Mouse (Mus musculus) embryonic facial prominence, embryonic 12.5 days (tissue): ENCODE results near the gene Creg1. TPM values are rescaled to one million over a fixed set of nuclear protein-coding genes. Genes with fewer than 3 reads are reported as not detected.

Source experiments
- ATAC-seq: fragments of 200-750 bp; cut with Nextera tagmentation; 2 replicates; pipeline ENCODE4 v1.8.0; 2017; ENCODE audit not compliant: insufficient number of reproducible peaks, insufficient read depth, low FRiP score, low TSS enrichment
- H3K27ac ChIP-seq: fragments of 300-500 bp; sonication (generic); 2 replicates; pipeline ENCODE4 v1.5.1; 2016; ENCODE audit warnings: mild to moderate bottlenecking
- H3K27me3 ChIP-seq: fragments of 300-500 bp; sonication (generic); 2 replicates; pipeline ENCODE4 v1.6.1; 2016; ENCODE audit warnings: mild to moderate bottlenecking, moderate library complexity
- H3K36me3 ChIP-seq: fragments of 300-500 bp; sonication (generic); 2 replicates; pipeline ENCODE4 v1.6.1; 2016; ENCODE audit warnings: mild to moderate bottlenecking
- H3K4me1 ChIP-seq: fragments of 300-500 bp; sonication (generic); 2 replicates; pipeline ENCODE4 v1.6.1; 2016
- H3K4me2 ChIP-seq: fragments of 300-500 bp; sonication (generic); replicated peaks from 2 replicates; pipeline ENCODE4 v1.6.1; 2016; ENCODE audit warnings: mild to moderate bottlenecking, moderate library complexity
- H3K4me3 ChIP-seq: fragments of 300-500 bp; sonication (generic); 2 replicates; pipeline ENCODE4 v1.5.1; 2016; ENCODE audit warnings: mild to moderate bottlenecking
- H3K9ac ChIP-seq: fragments of 300-500 bp; sonication (generic); 2 replicates; pipeline ENCODE4 v1.6.1; 2016; ENCODE audit warnings: mild to moderate bottlenecking, moderate library complexity
- H3K9me3 ChIP-seq: fragments of 300-500 bp; sonication (generic); 2 replicates; pipeline ENCODE4 v1.6.1; 2016; ENCODE audit warnings: mild to moderate bottlenecking, moderate library complexity
- WGBS: fragments of 180-500 bp; shearing (Covaris S2); methylation state at CpG from one replicate; pipeline ENCODE4 v1.1.7; 2016; 5-methylcytosine and 5-hydroxymethylcytosine counted together
- polyA plus RNA-seq: library from polyadenylated mRNA; unstranded; fragments of >200 nt; fragmentation: Nextera tagmentation; extraction: Ambion mirVana; gene quantifications from 2 replicates; pipeline ENCODE4 v1.2.1, GENCODE M21; 2016

Gene Creg1
- polyA plus RNA-seq, 1 experiment from 2014 or later: 41.5 TPM

DNA sequence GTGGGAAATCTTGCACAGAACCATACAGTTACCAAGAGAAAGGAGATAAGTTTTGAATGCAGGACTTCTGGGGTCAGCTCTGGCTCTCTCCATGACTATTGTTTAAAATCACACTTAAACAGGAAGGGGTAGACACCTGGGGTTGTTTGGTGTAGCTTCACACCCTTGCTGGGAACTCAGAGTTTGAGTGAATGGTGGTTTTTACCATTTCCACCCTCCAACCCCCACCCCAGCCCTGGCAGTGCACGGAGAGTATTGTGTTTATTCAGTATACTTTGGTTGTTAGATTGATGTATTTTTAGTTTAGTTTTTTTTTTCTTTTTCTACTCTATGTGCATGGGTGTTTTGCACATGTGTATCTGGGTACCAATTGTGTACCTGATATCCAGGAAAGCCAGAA is 33.4 kb upstream of the Creg1 start:
- H3K27ac ChIP-seq: no peak overlapping the region
- no peaks in the 10 kb centered on the region for H3K4me1 ChIP-seq
- H3K27me3 ChIP-seq: no peaks in the 10 kb centered on the region
- H3K4me2 ChIP-seq: no peak overlapping the region
- no peak overlapping the region for H3K9ac ChIP-seq
- no peak overlapping the region for H3K4me3 ChIP-seq
- H3K36me3 ChIP-seq: no peaks in the 10 kb centered on the region
- no peak for ATAC-seq
- 47% methylated on average over 1 of the region's 1 CpGs for WGBS
- no peaks in the 10 kb centered on the region for H3K9me3 ChIP-seq

DNA sequence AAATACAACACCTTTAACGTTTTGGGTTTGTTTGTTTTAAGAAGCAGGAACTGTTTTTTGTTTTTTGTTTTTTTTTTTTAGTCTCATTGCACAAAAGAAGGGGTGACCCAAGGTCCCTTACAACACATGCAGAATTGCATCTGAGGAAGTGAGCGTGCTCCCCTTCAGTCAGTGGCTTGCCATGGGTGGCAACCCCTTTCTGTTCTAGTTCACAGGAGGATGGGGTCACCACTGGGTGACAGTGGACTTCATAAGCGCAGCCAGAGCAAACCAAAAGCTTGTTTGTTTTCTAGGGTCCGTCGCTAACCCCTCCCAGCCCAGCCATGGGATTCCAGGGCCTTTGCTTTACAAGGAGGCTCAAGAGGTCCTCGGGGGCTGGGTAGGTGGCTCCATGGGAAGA is 32.0 kb upstream of the Creg1 start:
- Histone ChIP-seq H3K9ac (no peak overlapping the region), H3K9me3 (no peaks in the 10 kb centered on the region), H3K27me3 (no peaks in the 10 kb centered on the region), H3K36me3 (no peaks in the 10 kb centered on the region), H3K27ac (no peak overlapping the region), H3K4me1 (no peaks in the 10 kb centered on the region), H3K4me3 (no peak overlapping the region), H3K4me2 (no peak overlapping the region)
- ATAC-seq: no peak
- 65% methylated on average over 6 of the region's 6 CpGs for WGBS

DNA sequence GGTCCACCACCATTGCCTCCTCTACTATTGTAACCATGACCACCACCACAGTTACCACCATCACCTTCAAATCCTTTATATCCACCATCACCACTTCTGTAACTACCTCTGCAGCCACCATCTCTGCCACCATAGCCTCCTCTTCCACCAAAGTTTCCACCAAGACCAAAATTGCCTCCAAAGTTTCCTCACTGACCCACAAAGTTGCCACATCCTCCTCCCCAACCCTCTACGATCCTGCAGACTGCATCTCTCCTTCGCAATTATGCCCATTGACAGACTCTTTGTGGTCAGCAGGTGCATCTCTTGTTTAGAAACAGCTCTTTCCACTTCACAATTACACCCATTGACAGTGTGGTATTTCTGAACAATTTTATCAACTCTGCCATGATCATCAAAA is 28.7 kb upstream of the Creg1 start:
- Histone ChIP-seq H3K4me2 (no peak overlapping the region), H3K4me3 (no peak overlapping the region), H3K36me3 (no peaks in the 10 kb centered on the region), H3K4me1 (no peaks in the 10 kb centered on the region), H3K9ac (no peak overlapping the region), H3K9me3 (no peaks in the 10 kb centered on the region), H3K27ac (no peak overlapping the region), H3K27me3 (no peaks in the 10 kb centered on the region)
- WGBS: 91% methylated on average over 2 of the region's 2 CpGs
- ATAC-seq: no peak

DNA sequence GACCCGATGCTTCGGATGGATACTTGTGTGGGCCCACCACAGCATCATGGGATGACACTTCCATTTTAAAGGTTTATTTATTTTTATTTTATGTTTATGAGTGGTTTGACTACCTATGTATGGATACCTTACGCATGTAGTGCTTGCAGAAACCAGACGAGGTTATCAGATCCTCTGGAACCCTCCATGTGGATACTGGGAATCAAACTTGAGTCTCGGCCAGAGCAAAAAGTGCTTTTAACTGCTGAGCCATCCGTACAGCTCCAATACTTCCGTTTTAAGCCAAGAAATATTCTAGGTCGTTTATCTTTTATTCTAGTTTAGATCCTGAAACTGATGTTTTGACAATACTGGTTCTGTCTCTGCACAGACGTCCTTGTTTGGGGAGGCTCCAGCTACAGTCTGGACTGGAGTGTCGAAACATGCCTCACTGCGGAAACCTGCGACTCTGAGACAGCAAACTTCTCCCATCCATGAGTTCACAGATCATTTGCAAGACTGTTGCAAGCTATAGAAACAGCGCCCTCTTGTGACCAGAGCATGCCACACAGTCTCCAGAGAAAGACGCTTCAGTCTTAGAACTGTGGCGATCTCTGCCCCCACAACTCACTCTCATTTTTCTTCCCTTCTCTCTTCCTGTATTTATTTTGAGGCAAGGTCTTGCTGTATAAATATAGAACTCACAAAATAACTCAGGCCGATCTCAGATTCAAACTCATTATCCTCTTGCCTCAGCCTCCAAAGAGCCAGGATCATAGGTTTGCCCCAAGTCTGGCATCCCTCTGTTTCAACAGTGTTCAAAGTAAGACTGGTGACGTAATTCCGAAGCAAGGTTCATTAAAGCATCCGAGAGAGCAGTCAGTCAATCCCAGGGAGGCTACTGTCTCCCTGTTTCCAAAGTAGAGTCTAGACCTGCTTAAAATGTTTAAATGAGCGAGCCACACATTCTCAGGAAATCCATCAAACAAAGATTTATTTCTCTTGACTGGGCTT is 27.4 kb upstream of the Creg1 start:
- no peak overlapping the region for H3K27ac ChIP-seq
- H3K9me3 ChIP-seq: no peaks in the 10 kb centered on the region
- H3K4me1 ChIP-seq: no peaks in the 10 kb centered on the region
- WGBS: 38% methylated on average over 20 of the region's 20 CpGs
- peak overlapping the region; percentile 22; the same call in 1 of the 2 replicates for H3K4me2 ChIP-seq
- H3K36me3 ChIP-seq: no peaks in the 10 kb centered on the region
- no peak overlapping the region for H3K9ac ChIP-seq
- peak; percentile 62; the same call in 1 of the 2 replicates for ATAC-seq
- no peak overlapping the region for H3K4me3 ChIP-seq
- H3K27me3 ChIP-seq: no peaks in the 10 kb centered on the region

DNA sequence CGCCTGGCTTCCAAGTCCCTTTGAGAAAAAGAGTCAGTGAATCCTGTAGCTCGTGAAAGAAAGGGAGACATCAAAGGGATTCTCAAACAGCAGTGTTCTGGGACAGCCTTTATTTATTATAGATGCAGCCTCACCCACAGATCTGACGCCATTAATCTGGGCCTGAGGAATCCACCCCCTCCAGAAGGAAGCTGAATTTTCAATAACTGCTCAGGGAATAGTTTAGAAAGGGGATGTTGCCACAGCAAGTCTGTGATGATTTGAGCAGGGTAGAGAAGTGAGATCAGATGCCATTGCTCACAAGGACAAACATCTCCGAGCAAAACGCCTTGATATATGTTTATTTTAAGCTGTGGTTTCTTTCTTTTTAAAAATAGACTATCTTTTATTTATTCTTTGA is 26.1 kb upstream of the Creg1 start:
- H3K9ac ChIP-seq: no peak overlapping the region
- H3K4me3 ChIP-seq: no peak overlapping the region
- no peaks in the 10 kb centered on the region for H3K36me3 ChIP-seq
- no peak for ATAC-seq
- WGBS: 46% methylated on average over 5 of the region's 5 CpGs
- no peak overlapping the region for H3K4me2 ChIP-seq
- H3K27ac ChIP-seq: no peak overlapping the region
- no peaks in the 10 kb centered on the region for H3K4me1 ChIP-seq
- H3K9me3 ChIP-seq: no peaks in the 10 kb centered on the region
- H3K27me3 ChIP-seq: no peaks in the 10 kb centered on the region

DNA sequence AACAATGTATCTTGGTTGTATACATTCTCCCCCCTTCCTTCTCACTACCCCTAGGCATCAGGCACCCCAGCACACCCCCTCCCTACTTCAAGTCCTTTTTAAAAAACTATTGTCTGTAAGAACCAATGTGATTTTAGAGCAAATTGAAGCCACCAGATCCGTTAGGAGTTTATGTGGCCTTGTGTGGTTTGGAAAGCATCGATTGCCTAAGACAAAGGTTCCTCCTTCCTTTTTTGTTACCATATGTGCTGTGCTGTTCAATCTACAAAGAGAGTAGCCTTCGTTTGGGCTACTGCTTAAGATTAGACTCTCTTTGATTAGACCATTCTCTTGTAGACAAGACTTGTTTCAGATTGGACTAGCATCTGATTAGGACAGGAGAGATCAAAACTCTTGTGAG is 25.7 kb upstream of the Creg1 start:
- 65% methylated on average over 3 of the region's 3 CpGs for WGBS
- no peak for ATAC-seq
- H3K4me1 ChIP-seq: no peaks in the 10 kb centered on the region

DNA sequence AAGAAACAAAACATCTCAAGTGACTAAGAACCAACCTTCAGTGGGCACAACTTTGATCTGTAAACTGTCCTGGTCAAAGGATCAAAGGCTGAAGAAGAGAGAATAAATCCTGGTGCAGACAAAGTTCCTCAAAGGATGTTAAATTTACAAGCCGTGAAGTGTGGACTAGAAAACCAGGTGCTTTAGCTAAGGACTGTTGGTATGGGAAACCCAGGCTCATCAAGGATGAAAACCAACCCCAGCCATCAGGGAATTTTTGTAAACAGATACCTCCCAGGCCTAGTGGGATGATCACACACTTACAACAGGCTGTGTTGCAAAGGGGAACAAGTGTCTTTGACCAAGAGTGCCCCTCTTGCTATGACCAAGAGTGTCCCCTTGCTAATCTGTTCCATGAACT is 24.6 kb upstream of the Creg1 start:
- H3K36me3 ChIP-seq: no peaks in the 10 kb centered on the region
- H3K9me3 ChIP-seq: no peaks in the 10 kb centered on the region
- no peak overlapping the region for H3K9ac ChIP-seq
- no peaks in the 10 kb centered on the region for H3K27me3 ChIP-seq
- no peaks in the 10 kb centered on the region for H3K4me1 ChIP-seq
- no peak overlapping the region for H3K4me2 ChIP-seq
- ATAC-seq: no peak
- 77% methylated on average over 1 of the region's 1 CpGs for WGBS
- no peak overlapping the region for H3K4me3 ChIP-seq
- no peak overlapping the region for H3K27ac ChIP-seq

More for the DNA sequence above, 25.7 kb upstream of the Creg1 start:
- no peak overlapping the region for H3K27ac ChIP-seq
- no peaks in the 10 kb centered on the region for H3K36me3 ChIP-seq
- no peak overlapping the region for H3K4me2 ChIP-seq
- no peaks in the 10 kb centered on the region for H3K9me3 ChIP-seq
- no peaks in the 10 kb centered on the region for H3K27me3 ChIP-seq
- H3K9ac ChIP-seq: no peak overlapping the region
- no peak overlapping the region for H3K4me3 ChIP-seq

DNA sequence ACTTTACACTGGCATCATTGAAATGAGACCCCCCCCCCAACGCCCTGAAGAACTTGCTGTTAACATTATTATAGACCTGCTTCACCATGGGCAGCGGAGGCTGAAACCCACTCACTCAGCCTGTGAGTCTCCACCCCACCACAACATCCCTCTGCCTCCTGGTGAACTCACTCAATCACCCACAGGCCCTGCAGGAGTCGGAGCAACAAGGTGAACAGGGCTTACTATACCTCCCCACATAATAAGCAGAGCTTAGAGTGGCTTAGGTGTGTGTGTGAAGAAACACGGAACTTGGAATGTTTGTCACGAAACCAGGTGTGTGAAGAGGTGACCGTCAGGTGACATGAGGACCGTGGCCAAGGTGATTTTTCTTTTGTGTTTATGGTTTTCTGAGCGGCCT is 21.6 kb upstream of the Creg1 start:
- H3K4me3 ChIP-seq: no peak overlapping the region
- H3K9me3 ChIP-seq: no peaks in the 10 kb centered on the region
- H3K27me3 ChIP-seq: no peaks in the 10 kb centered on the region
- H3K27ac ChIP-seq: no peak overlapping the region
- ATAC-seq: no peak
- no peaks in the 10 kb centered on the region for H3K4me1 ChIP-seq
- H3K4me2 ChIP-seq: no peak overlapping the region
- H3K9ac ChIP-seq: no peak overlapping the region
- no peaks in the 10 kb centered on the region for H3K36me3 ChIP-seq
- WGBS: 90% methylated on average over 8 of the region's 8 CpGs

DNA sequence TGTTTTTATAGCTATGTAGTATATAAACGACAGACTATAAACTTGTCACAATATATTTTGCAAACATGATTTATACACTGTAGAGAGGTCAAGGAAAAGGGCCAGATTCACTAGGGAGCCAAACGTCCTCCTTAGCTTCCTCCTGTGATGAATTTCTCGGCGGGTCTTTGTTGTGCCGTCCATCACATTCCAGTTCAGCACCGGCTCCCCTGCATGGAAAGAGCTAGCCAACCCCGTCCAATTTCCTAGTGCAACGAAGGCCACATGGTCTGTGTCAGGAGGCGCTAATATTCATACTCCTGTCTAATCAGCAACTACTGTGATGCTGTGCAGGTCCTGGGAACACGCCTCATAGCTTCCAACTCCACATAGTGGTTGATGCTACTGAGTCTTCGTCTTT is 15.5 kb upstream of the Creg1 start:
- no peak overlapping the region for H3K4me2 ChIP-seq
- H3K4me1 ChIP-seq: no peaks in the 10 kb centered on the region
- WGBS: 56% methylated on average over 11 of the region's 11 CpGs
- no peaks in the 10 kb centered on the region for H3K27me3 ChIP-seq
- ATAC-seq: no peak
- no peak overlapping the region for H3K9ac ChIP-seq
- H3K9me3 ChIP-seq: no peaks in the 10 kb centered on the region
- H3K36me3 ChIP-seq: no peaks in the 10 kb centered on the region
- H3K27ac ChIP-seq: no peak overlapping the region
- H3K4me3 ChIP-seq: no peak overlapping the region

DNA sequence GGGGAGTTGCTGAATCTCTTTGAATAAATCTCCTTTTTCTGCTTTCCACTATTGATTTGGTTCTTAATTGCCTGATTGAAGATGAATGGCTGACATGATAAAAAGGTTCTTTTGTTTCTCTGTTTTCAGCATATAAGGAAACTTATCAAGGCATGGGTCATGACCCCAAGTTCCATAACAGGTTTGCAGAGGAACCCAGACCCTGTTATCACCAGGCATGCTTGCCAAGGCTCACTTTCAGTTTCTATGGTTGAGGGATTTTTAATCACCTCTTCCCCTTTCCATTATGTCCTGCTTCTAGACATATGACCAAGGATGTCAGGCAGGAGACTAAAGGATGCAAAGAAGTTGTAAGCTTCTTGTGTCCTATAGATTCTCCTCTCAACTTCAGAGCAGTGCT is 12.4 kb upstream of the Creg1 start:
- Histone ChIP-seq H3K36me3 (no peaks in the 10 kb centered on the region), H3K4me1 (no peaks in the 10 kb centered on the region), H3K4me3 (no peak overlapping the region), H3K4me2 (no peak overlapping the region), H3K27ac (no peak overlapping the region), H3K27me3 (no peaks in the 10 kb centered on the region), H3K9ac (no peak overlapping the region), H3K9me3 (peaks cover 3% of the 10 kb centered on the region; the same call in 1 of the 2 replicates)
- ATAC-seq: no peak

DNA sequence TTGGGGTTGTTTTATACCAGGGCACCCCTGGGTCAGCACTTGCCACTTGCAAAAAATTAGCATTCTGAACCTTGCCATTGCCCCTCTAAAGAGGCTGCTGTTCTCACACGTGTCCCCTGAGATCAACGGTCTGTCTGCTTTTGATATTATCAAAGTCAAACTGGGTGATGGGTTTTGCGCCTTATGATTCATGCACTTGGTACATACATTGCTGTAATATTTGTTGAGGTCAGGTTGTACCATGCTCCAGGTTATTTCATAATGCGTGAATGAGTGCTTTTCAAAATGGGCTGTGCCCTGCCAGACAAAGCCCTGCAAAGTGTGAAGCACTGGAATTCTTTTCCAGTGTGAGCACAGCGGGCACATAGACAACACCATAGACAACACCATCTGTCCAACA is 11.7 kb upstream of the Creg1 start:
- peaks cover 3% of the 10 kb centered on the region; the same call in 1 of the 2 replicates for H3K9me3 ChIP-seq
- no peak overlapping the region for H3K4me2 ChIP-seq
- no peak overlapping the region for H3K9ac ChIP-seq
- H3K27ac ChIP-seq: no peak overlapping the region
- H3K4me1 ChIP-seq: no peaks in the 10 kb centered on the region
- H3K27me3 ChIP-seq: no peaks in the 10 kb centered on the region
- ATAC-seq: no peak
- H3K36me3 ChIP-seq: no peaks in the 10 kb centered on the region
- 80% methylated on average over 5 of the region's 5 CpGs for WGBS
- no peak overlapping the region for H3K4me3 ChIP-seq

DNA sequence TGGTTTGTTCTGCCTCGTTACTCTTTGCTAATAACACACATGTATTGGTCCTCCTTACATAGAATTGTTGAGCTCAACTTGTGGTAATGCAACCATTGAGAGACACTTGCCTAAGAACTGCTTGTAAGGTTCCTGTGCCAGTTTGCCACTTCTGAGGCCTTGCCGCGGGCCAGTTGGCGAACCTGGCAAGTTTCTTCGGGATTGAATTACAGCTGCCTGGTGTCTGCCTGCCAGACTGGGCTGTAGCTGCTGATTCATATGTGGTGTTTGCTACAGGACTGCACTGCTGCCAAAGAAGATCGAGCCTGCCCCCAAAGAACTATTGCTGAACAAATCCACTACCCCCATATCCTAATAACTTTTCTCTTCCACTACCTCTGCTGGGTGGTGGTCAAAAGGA is 9.3 kb upstream of the Creg1 start:
- Histone ChIP-seq H3K4me3 (no peak overlapping the region), H3K27me3 (no peaks in the 10 kb centered on the region), H3K9me3 (peaks cover 3% of the 10 kb centered on the region; the same call in 1 of the 2 replicates), H3K9ac (no peak overlapping the region), H3K4me2 (no peak overlapping the region), H3K4me1 (no peaks in the 10 kb centered on the region), H3K27ac (no peak overlapping the region), H3K36me3 (no peaks in the 10 kb centered on the region)
- 85% methylated on average over 6 of the region's 6 CpGs for WGBS
- no peak for ATAC-seq
